Mouse (Mus musculus) heart, embryonic 16.5 days (tissue): Measurements from ENCODE around the gene A730015C16Rik. TPM values are rescaled to one million over a fixed set of nuclear protein-coding genes. Genes with fewer than 3 reads are reported as not detected.

ENCODE experiments used
- ATAC-seq: fragments of 200-750 bp; cut with Nextera tagmentation; replicated peaks from 2 replicates; pipeline ENCODE4 v1.8.0; 2017; ENCODE audit warnings: moderate number of reproducible peaks; ENCODE audit not compliant: insufficient read depth, low FRiP score; ENCODE audit errors: extremely low read depth
- H3K27ac ChIP-seq: fragments of 300-500 bp; sonication (generic); 2 replicates; pipeline ENCODE4 v1.5.1; 2014; ENCODE audit warnings: mild to moderate bottlenecking, low read length, control low read depth, moderate library complexity
- H3K27me3 ChIP-seq: fragments of 300-500 bp; sonication (generic); 2 replicates; pipeline ENCODE4 v1.6.1; 2014; ENCODE audit warnings: low read length, mixed read lengths; ENCODE audit not compliant: control insufficient read depth, insufficient read depth
- H3K36me3 ChIP-seq: fragments of 300-500 bp; sonication (generic); 2 replicates; pipeline ENCODE4 v1.6.1; 2014; ENCODE audit not compliant: control insufficient read depth, insufficient read depth
- H3K4me1 ChIP-seq: fragments of 300-500 bp; sonication (generic); 2 replicates; pipeline ENCODE4 v1.6.1; 2014; ENCODE audit warnings: low read length, mixed read lengths; ENCODE audit not compliant: control insufficient read depth, insufficient read depth
- H3K4me2 ChIP-seq: fragments of 300-500 bp; sonication (generic); 2 replicates; pipeline ENCODE4 v1.6.1; 2014; ENCODE audit warnings: low read depth, mild to moderate bottlenecking, control low read depth, low read length
- H3K4me3 ChIP-seq: fragments of 300-500 bp; sonication (generic); 2 replicates; pipeline ENCODE4 v1.5.1; 2014; ENCODE audit warnings: mild to moderate bottlenecking, control low read depth, low read length
- H3K9ac ChIP-seq: fragments of 300-500 bp; sonication (generic); 2 replicates; pipeline ENCODE4 v1.6.1; 2014; ENCODE audit warnings: low read length, control low read depth
- H3K9me3 ChIP-seq: fragments of 300-500 bp; sonication (generic); replicated peaks from 2 replicates; pipeline ENCODE4 v1.6.1; 2016; ENCODE audit warnings: low read length; ENCODE audit not compliant: control insufficient read depth
- WGBS: fragments of 180-500 bp; shearing (Covaris S2); extraction: QIAGEN DNeasy Blood & Tissue Kit; methylation state at CpG from one replicate; pipeline ENCODE4 v1.1.7; 2014; 5-methylcytosine and 5-hydroxymethylcytosine counted together
- polyA plus RNA-seq: library from polyadenylated mRNA; unstranded; fragments of >200 nt; fragmentation: Nextera tagmentation; extraction: Ambion mirVana; gene quantifications from 2 replicates; pipeline ENCODE4 v1.2.1, GENCODE M21; 2015

Gene A730015C16Rik
- 1.00 and 1.2 TPM in 2 replicates for polyA plus RNA-seq

DNA sequence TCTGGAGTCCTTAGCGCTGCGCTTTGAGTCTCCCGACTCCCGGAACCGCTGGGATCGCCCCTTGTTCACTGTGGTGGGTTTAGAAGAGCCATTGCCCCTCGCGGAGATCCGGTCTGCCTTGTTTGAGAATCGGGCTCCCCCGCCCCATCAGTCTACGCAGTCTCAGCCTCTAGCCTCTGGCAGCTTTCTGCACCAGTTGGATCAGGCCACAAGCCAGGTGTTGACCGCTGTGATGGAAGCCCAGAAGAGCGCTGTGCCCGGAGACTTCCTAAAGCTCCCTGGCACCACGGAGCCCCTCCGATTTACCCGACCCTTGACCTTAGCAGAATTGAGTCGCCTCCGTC, at the start of gene A730015C16Rik:
TSS of gene A730015C16Rik (minus strand) at position 115 of the 344 bp plus-strand sequence.
- ATAC-seq = peak; percentile 43
- Histone ChIP-seq H3K36me3 (no peaks in the 10 kb centered on the region), H3K27ac (peak within 1 kb of the TSS; percentile 89), H3K9me3 (no peaks in the 10 kb centered on the region), H3K4me2 (peak within 1 kb of the TSS; percentile 92), H3K9ac (peak within 1 kb of the TSS; percentile 84), H3K27me3 (no peaks in the 10 kb centered on the region), H3K4me1 (peaks cover 13% of the 10 kb centered on the region), H3K4me3 (peak within 1 kb of the TSS; percentile 79)
- 9% methylated on average over 20 of the region's 20 CpGs for WGBS

DNA sequence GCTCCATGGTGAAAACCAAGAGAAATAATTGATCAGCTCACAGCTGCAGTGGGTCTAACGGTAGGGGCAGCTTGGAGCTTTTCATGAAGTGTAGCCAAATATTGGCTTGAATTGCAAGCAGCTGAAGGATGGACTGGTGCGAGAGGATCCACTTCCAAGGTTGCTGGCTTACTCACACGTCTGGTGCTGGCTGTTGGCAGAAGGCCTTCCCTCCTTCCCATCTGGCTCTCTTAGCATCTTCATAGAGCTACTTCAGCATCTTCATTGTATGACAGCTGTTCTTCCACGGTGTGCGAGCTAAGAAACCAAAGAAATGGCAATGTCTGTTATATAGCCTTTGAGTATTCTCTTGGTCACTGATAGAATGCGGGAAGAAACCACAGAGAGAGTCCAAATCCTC, 42.5 kb upstream of the A730015C16Rik start:
- no peaks in the 10 kb centered on the region for H3K4me1 ChIP-seq
- WGBS = 80% methylated on average over 6 of the region's 6 CpGs
- H3K9ac ChIP-seq = no peak overlapping the region
- no peak for ATAC-seq
- H3K4me3 ChIP-seq = no peak overlapping the region
- H3K27ac ChIP-seq = no peak overlapping the region
- H3K9me3 ChIP-seq = no peaks in the 10 kb centered on the region
- H3K27me3 ChIP-seq = no peaks in the 10 kb centered on the region
- H3K36me3 ChIP-seq = no peaks in the 10 kb centered on the region
- H3K4me2 ChIP-seq = no peak overlapping the region

DNA sequence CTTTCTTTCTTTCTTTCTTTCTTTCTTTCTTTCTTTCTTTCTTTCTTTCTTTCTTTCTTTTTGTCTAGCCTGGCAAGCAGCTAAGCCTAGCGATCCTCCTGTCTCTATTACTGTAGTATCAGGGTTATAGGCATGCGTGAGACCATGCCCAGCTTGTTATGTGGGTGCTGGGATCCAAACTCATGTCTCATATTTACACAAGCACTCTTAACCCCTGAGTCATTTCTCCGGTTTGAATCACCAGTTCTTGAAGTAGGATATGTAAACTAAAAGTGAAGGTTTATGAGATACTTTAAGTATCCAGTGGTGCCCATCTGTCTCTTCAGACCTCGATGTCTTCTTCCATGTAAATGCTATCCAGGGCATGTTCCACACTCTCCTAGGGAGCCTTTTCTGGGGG, 39.0 kb upstream of the A730015C16Rik start:
- no peak overlapping the region for H3K4me2 ChIP-seq
- H3K27me3 ChIP-seq = no peaks in the 10 kb centered on the region
- H3K36me3 ChIP-seq = no peaks in the 10 kb centered on the region
- H3K9me3 ChIP-seq = no peaks in the 10 kb centered on the region
- WGBS = 84% methylated on average over 4 of the region's 4 CpGs
- H3K4me3 ChIP-seq = no peak overlapping the region
- H3K9ac ChIP-seq = no peak overlapping the region
- H3K4me1 ChIP-seq = no peaks in the 10 kb centered on the region
- no peak overlapping the region for H3K27ac ChIP-seq
- no peak for ATAC-seq

DNA sequence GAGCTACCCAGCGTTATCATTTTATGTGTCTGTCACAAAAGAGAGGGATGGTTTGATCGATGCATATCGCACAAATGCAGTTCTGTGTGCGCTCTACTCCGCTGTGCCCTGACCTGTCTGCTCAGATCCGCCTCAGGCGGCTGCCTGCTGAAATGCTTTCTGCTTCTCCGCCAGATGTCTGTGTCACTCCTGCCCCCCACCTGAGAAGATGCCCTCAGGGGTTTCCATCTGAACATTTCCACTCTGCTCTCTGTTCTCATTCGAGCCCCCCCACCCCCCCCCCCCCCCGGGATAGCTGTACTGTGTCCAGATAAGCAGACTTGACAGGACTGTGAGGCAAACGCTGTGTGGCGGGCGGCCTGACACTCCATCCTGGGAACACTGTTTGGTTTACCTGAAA, 35.4 kb upstream of the A730015C16Rik start:
- Histone ChIP-seq H3K4me1 (peaks cover 6% of the 10 kb centered on the region; the same call in 1 of the 2 replicates), H3K27ac (no peak overlapping the region), H3K4me3 (no peak overlapping the region), H3K27me3 (no peaks in the 10 kb centered on the region), H3K4me2 (no peak overlapping the region), H3K9ac (no peak overlapping the region), H3K9me3 (no peaks in the 10 kb centered on the region), H3K36me3 (no peaks in the 10 kb centered on the region)
- 51% methylated on average over 12 of the region's 13 CpGs for WGBS
- no peak for ATAC-seq

DNA sequence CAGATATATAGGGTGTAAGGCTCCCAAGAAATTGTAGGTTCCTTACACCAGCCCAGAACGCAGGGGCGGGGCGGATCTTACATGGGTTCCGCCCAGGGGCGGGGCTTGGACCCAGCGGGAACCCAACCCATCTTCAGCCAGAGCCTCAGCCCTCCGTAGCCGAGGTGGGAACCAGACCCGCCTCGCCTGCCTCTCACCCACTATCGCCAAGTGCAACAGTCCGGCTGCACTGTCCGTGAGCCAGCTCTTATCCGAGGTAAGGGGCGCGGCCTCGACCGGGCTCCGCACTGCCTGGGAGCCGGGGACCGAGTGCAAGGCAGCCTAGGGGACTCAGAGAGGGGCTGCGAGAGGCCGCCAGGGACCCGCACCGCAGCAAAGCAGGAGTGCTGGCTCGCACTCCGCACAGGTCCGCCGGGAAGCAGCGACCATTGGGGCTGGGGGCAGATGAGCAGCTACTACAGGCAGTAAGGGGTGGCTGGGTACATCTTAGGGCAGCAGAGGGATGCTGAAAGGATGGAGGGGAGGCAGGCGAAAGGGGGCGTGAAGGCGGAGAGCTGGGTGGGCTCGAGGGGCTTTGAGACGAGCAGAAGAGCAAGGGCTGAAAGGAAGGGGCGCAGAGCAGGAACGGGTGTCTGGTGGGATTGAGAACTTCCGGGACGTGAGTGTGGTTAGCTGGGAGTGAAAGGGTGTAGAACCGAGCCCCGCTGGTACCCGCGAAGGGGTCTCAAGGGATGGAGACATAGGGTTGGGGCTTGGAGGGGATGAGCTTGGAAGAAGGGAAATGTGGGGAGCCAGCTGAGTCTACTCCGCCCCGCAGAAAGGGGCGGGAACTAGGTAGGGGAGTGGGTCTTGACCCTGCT, 30.8 kb upstream of the A730015C16Rik start, which contains the start of gene Rab3b:
TSS of gene Rab3b (plus strand) at position 101 of the 860 bp plus-strand sequence.
- Histone ChIP-seq H3K9me3 (no peaks in the 10 kb centered on the region), H3K4me3 (peak within 1 kb of the TSS; percentile 55), H3K4me2 (peak within 1 kb of the TSS; percentile 84), H3K4me1 (peaks cover 6% of the 10 kb centered on the region; the same call in 1 of the 2 replicates), H3K27ac (no peak within 1 kb of the TSS), H3K36me3 (no peaks in the 10 kb centered on the region), H3K9ac (peak within 1 kb of the TSS; percentile 65), H3K27me3 (no peaks in the 10 kb centered on the region)
- ATAC-seq = peak; percentile 88
- WGBS = 1% methylated on average over 46 of the region's 46 CpGs

DNA sequence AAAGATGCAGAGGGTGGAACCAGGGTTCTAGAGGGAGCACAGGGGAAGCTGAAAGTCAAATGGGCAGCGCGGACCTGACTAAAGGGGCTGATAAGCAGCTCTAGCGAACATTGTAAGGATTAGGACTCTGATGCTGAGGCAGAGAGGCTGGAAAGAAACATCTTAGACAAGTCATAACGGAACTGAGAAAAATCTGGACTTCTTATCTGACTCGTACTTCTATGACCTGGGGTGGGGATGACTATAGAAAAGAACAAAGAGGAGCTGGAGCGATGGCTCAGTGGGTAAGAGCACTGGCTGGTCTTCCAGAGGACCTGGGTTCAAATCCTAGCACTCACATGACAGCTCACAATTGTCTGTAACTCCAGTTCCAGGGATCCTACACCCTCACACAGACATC, 29.5 kb upstream of the A730015C16Rik start:
- no peaks in the 10 kb centered on the region for H3K36me3 ChIP-seq
- H3K4me2 ChIP-seq = no peak overlapping the region
- H3K9ac ChIP-seq = no peak overlapping the region
- H3K27me3 ChIP-seq = no peaks in the 10 kb centered on the region
- peaks cover 6% of the 10 kb centered on the region; the same call in 1 of the 2 replicates for H3K4me1 ChIP-seq
- WGBS = 77% methylated on average over 6 of the region's 6 CpGs
- H3K27ac ChIP-seq = no peak overlapping the region
- H3K4me3 ChIP-seq = no peak overlapping the region
- ATAC-seq = no peak
- no peaks in the 10 kb centered on the region for H3K9me3 ChIP-seq

DNA sequence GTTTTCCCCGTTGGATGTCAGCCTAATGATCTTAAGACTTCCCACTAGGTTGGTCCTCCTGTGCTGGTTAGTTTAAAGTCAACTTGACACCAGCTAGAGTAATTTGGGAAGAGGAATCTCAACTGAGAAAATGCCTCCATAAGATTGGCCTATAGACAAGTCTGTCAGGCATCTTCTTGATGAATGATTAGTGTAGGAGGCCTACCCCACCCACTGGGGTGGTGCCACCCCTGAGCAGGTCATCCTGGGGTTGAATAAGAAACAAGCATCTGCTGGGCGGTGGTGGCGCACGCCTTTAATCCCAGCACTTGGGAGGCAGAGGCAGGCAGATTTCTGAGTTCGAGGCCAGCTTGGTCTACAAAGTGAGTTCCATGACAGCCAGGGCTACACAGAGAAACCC, 25.3 kb upstream of the A730015C16Rik start:
- no peak overlapping the region for H3K9ac ChIP-seq
- WGBS = 87% methylated on average over 5 of the region's 5 CpGs
- H3K36me3 ChIP-seq = no peaks in the 10 kb centered on the region
- H3K4me3 ChIP-seq = no peak overlapping the region
- no peaks in the 10 kb centered on the region for H3K27me3 ChIP-seq
- no peaks in the 10 kb centered on the region for H3K4me1 ChIP-seq
- no peaks in the 10 kb centered on the region for H3K9me3 ChIP-seq
- no peak overlapping the region for H3K4me2 ChIP-seq
- ATAC-seq = no peak
- no peak overlapping the region for H3K27ac ChIP-seq

DNA sequence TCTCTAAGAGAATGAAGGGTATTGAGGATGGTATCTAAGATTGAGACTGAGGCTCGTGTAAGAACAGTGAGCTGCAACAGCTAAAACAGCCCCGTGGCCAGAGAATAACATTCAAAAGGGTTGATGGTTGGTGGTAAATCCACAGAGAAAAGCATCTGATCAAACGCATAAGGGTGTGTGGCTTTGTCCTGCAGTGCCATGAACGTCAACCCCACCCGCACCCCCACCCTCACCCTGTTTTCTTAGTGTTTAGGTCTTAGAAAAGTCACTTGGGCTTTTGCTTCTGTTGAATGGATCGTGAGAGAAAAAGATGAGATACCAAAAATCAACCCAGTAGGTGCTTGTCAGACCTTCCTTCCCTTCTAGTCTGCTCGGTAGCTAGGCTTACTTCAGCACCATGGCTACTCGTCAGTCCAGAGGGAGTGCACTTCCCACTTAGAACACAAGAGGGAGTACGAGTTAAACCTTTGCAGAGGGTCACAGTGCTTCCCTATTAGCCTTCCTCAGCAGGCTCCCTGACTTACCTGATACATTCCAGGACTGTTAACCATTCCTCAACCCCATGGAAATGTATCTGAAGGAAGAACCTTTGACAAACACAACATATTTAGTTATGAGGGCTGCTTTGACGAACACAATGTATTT, 21.4 kb upstream of the A730015C16Rik start:
- ATAC-seq = peak; percentile 45; the same call in 1 of the 2 replicates
- Histone ChIP-seq H3K27me3 (no peaks in the 10 kb centered on the region), H3K27ac (no peak overlapping the region)

DNA sequence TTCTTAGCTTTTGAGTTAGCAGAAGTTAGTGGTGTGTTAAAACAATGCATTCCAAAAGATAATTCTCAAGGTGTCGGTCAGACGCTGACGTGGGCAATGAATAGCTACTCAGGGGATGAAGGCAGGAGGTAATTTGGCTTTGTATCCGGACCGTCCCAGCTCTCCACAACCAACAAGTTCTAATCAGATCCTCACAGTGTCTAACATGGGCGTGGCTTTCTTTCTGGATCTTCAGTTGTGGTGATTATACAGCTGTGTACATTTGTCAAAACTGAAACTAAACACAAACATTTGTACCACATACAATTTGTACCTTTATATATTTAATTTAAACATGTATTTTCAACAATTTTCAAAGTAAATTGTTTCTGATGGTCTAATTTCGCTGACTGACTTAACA, 18.4 kb upstream of the A730015C16Rik start:
- H3K27me3 ChIP-seq = no peaks in the 10 kb centered on the region
- H3K27ac ChIP-seq = no peak overlapping the region
- H3K9me3 ChIP-seq = no peaks in the 10 kb centered on the region
- H3K4me2 ChIP-seq = no peak overlapping the region
- 60% methylated on average over 7 of the region's 7 CpGs for WGBS
- no peak overlapping the region for H3K4me3 ChIP-seq
- no peak for ATAC-seq
- H3K36me3 ChIP-seq = peaks cover 7% of the 10 kb centered on the region
- H3K9ac ChIP-seq = no peak overlapping the region
- H3K4me1 ChIP-seq = no peaks in the 10 kb centered on the region

More for the DNA sequence above, 21.4 kb upstream of the A730015C16Rik start:
- Histone ChIP-seq H3K4me2 (no peak overlapping the region), H3K9ac (no peak overlapping the region), H3K4me3 (no peak overlapping the region), H3K4me1 (no peaks in the 10 kb centered on the region), H3K9me3 (no peaks in the 10 kb centered on the region), H3K36me3 (peaks cover 1% of the 10 kb centered on the region; the same call in 1 of the 2 replicates)
- 35% methylated on average over 10 of the region's 10 CpGs for WGBS
